Mouse (Mus musculus) B cell, adult 2 months (primary cell): Measurements from ENCODE around the gene Ovol2.
A peak's percentile ranks its signal among the peaks of the same experiment; 100 is the strongest.
"Not testable (repeated sequence)": the region's sequence is repeated elsewhere in the genome, so short reads cannot be mapped to it uniquely, and the experiment has no call there.

Source experiments
- DNase-seq, 2 experiments: peaks; one replicate each; pipeline ENCODE4 v3.0.0; 2022

Gene Ovol2

DNA sequence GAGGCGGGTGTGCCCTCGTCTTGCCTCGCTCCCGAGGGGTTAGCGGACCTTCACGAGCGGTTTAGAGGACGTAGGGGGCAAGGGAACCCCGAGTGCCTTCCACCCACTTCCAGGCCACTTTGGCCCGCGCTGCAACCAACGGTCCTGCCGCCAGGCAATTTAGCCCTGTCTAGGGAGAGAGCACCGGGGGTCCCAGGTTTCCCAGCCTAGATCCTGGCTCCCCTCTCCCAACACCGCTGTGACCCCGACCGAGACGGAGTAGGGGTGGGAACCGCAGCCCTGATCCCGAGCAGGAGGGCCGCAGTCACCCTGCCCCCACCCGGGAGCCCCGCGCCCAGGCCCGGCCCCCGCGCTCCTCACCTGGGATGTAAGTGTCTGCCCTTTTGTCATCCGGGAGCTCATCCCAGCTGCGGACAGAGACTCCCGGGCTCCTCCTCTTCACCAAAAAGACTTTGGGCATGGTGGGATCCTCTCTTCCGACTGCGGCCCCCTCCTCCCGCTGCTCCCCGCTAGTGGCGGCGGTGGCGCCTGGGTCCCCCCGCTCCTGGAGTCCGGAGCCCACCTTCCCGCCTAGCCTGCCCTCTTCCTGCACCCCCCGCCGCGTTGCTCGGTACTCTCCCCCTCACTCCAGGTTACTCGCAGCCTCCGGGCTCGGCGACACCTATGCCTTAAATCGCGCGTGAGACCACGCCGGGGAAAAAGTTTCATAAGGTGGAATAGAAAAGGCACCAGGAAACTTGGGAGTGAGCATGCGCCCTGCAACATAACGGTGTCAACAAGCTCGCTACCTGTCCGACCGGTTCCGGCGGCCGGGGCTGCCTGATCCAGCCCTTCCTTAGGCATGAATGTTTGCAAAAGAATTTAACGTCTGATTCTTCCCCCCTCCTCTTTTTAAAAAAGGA lies at the start of gene Ovol2:
TSS of gene Ovol2 (minus strand) at position 746 of the 902 bp plus-strand sequence.
- peak; percentile 21 for DNase-seq

DNA sequence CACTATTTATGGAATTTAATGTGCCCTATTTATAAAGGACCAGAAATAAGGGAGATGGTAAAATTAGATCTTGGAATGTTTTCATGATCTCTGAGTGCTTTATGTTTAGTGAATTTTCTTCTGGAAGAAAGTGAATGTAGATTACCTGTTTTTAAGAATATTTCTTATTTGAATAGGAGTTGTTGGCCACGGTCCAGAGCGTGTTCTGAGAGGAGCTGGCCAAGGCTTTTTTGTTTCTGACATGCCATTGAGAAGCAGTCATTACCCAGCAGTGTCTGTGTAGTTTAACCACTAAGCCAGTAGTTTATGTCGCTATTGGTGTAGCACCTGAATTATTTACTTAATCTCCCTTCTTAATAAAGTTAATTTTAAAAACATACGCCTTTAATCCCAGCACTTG lies 49.8 kb upstream of the Ovol2 start:
- DNase-seq = no peak

DNA sequence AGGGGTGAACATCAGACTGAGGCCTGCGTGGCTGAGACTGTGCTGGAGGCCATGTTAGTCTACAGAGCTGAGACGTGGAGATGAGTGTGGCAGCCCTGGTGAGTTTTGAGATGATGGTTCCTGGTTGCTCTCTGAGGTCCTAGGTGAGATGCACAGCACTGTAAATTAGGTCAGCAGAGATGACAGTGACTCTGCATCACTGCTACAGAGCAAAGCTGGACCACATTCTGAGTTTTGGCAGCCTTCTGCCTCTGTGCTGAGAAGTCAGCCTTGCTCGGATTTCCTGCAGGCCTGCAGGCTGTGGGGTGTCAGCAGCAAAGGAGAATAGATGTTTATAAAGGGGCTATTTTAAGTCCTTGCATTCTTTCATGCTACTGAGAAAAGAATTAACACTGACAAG lies 49.3 kb upstream of the Ovol2 start:
- no peak for DNase-seq

DNA sequence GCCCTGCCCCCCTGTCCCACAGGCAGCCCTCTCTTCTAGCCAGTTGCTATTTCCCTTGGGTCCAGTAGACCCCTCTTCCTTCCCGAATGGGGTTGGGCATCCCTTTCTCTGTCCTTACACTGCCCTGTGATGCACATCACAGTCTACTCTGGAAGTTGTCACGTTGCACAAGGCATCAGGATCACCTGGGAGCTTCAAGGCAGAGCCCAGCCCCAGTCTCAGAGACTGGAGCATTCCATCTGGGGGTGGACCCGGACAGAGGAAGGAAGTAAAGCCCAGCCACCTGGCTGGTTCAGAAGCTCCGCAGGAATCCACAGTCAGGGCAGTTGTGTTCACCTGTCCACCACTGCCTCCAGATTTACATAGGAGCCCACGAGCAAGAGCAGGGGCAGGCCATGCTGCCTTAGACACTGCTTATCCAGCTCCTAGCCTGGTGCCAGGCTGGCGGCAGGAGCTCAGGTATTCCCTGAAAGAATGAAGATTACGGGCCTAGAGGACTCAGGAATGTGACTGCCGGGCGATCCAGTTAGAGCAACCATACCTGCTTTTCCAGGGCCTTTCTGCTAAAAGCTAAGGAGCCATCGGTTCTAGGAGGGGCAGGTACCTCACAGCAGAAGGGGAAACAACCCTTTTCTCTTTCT lies 43.2 kb upstream of the Ovol2 start:
- DNase-seq = no peak

DNA sequence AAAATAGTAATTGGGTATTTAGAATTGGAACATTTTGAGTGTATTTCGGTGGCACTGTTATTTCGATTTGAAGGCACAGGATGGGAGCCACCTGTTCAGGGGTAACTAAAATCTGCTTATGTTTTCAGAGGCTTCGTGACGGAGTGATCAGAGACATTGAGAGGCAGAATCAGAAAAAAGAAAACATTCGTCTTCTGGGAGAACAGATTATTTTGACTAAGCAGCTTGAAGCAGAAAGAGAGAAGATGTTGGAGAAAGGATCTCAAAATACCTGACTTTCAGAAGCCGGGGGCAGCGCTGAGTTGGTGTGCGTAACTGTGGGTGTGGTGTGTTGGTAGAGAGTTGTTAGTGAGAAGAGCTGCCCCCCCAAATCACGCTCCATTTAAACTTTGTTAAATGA lies 41.1 kb upstream of the Ovol2 start:
- DNase-seq = no peak

DNA sequence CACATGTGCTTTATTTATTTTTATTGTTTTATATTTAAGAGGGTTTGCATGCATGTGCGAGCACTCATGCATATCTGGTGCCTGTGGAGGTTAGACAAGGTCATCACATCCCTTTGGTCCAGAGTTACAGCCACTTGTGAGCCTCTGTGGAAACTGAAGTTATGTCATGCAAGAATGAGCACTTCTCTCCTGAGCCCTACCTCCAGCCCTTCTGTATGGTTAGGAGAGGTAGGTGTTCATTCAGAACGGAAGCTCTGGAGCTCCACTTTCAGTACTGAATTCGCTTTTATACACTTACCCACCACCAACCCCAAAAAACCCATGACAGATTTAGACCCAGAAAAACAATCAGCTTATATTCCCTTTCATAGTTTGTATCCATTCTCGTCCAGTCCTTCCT lies 39.6 kb upstream of the Ovol2 start:
- DNase-seq = no peak

DNA sequence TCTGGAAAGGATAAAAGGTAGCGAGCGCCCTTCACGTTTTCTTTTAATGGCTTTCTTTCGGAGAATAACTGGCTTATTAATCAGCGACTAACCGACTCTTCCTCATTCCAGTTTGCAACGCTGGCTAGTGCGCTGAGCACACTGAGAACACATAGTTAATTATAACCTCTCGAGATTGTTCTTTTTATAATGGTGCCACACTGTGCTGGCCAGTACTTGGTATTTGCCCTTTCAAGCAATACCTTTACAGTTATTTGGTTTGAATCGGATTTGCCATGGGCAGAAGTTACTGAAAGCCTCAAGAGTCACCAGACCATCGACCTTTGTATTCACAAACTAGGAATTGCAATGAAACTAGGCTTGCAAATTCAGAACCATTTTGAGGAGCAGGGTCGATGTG lies 37.6 kb upstream of the Ovol2 start:
- no peak for DNase-seq

DNA sequence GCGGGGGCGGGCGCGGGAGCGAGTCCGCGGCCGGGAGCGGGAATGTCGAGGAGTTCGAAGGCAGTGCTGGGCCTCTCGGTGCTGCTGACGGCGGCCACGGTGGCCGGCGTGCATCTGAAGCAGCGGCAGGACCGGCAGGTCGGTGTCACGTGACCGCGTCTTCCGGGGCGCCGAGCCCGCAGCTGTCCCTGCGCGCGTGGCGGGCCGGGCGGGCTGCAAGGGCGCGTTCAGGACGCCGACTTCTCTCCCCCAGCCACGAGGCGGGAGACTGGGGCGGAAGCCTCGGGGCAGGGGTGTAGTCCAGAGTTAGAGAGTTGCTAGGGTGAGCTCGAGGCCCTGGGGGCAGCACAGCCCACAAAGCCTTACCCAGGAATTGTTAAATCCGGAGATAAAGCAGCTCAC lies 37.1 kb upstream of the Ovol2 start:
- no peak for DNase-seq

DNA sequence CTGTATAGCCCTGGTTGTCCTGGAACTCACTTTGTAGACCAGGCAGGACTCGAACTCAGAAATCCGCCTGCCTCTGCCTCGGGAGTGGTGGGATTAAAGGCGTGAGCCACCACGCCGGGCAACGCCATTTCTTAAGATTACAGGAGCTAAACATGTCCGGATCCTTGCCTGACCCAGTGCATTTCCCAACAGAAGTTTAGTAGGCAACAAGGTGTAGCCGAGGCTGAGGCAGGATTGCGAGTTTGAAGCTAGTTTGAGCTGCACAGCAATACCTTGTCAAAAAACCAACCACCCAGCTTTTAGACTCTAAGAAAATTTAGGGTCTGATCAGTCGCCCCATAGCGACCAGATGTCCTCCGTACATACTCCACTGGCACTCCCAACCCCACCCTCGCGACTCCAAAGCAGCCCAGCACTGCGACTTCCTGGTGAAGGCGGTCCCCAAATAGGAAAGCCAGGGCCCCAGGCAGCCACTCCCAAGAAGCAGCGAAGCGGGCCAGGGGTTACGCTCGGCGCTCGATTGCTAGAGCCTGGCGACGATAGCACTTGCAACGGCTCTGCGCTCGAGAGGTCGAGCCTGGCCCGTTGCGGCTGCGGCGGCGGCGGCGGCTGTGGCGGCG lies 36.6 kb upstream of the Ovol2 start, which contains the start of the genes Kat14 and Pet117:
TSS of gene Kat14 (plus strand) at position 584 of the 620 bp plus-strand sequence.
TSS of gene Pet117 (plus strand) at position 597 of the 620 bp plus-strand sequence.
- peak; percentile 90 to 91 for DNase-seq

DNA sequence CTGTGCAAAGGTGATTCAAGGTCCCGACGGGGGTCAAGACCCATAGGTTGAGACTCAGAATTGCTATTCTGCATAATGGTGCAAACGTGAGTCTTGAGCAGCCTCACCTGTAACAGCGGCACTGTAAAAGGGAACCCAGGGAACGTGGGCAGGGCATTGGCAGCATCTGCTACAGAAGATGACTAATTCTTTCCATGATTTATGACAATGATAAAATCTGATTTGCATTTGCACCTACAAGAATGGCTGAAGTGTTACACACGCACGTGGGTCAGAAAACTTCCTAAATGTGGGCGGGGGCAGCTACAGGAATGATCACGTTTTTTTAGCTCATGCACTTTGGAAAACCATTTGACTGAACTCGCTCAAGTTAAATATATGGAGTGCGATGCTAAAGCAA lies 20.9 kb upstream of the Ovol2 start:
- no peak for DNase-seq

DNA sequence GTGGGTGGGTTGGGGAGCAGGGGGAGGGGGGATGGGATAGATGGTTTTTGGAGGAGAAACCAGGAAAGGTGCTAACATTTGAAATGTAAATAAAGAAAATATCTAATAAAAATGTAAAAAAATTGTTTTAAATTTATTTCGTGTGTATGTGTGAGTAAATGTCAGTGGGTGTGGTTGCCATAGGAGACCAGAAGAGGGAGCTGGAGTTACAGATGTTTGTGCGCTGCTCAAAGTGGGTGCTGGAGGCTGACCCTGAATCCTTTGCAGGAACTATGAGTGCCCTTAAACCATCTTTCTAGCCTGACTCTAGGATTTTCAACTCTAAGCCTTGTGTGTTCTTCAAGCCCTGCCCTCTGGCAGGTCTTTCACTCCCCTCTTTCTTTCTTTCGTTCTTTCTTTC lies 16.6 kb upstream of the Ovol2 start:
- DNase-seq = peak in 1 of 2 experiments; percentile 7

DNA sequence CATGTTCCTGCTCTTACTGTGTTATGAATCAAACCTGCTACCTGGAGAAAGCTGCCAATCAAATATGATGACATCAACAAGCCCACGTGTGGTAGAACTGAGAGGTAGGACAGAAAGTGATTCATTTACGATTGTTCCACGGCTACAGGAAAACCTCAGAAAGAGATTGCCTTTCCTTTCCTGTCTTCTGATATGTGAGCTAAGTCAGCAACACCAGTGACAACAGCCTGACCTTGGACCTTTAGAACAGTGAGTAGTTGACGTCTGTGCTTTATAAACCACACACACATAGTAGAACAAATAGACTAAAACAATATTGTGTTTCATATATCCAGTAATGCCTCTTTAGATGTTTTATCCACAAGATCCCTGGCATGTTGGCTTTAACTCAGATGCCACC lies 11.2 kb upstream of the Ovol2 start:
- no peak for DNase-seq

DNA sequence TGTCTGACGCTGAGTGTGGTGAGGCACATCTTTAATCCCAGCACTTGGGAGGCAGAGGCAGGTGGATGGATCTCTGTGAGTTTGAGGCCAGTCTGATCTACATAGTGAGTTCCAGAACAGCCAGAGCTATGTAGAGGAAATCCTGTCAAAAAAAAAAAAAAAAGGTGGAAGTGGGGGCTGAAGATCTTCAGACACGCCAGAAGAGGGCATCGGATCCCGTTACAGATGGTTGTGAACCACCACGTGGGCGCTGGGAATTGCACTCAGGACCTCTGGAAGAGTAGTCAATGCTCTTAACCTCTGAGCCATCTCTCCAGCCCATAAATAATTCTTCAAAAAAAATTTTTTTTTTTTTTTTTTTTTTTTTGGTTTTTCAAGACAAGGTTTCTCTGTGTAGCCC lies 6.2 kb upstream of the Ovol2 start:
- DNase-seq = not testable (repeated sequence)

DNA sequence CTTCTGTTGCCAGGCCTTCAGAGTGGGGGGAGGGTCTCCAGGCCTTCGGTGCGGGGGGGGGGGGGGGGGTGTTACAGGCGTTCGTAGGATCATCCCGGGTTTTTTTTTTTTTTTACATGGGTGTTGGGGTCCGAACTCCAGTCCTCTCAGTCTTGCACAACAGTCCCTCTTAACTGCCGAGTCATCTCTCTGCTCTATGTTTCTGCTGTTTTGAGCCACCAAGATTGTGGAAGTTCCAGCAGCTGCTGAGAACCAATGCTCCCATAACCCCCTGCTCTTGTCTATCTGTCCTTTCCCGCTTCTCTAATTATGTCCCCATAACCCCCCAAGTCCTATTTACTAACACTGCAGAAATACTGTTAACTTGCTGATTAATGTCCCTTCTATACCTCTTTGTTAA lies 5.8 kb upstream of the Ovol2 start:
- DNase-seq = no peak

DNA sequence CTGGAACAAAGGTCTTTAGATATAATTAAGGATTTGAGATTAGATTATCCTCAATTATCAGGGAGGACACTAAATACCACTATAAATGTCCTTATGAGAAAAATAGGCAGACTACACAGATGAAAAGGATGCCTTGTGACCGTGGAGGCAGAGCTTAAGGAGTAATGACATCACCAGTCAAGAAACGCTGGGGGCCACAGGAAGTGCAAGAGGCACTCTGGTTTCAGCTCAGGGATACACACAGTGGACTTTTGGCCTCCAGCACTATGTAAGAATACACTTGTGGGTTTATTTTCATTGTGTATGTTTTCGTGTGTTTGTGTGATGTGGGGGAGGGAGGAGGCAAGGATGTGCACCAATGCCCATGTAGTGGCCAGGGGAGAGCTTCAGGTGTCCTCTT lies 5.3 kb upstream of the Ovol2 start:
- DNase-seq = no peak

DNA sequence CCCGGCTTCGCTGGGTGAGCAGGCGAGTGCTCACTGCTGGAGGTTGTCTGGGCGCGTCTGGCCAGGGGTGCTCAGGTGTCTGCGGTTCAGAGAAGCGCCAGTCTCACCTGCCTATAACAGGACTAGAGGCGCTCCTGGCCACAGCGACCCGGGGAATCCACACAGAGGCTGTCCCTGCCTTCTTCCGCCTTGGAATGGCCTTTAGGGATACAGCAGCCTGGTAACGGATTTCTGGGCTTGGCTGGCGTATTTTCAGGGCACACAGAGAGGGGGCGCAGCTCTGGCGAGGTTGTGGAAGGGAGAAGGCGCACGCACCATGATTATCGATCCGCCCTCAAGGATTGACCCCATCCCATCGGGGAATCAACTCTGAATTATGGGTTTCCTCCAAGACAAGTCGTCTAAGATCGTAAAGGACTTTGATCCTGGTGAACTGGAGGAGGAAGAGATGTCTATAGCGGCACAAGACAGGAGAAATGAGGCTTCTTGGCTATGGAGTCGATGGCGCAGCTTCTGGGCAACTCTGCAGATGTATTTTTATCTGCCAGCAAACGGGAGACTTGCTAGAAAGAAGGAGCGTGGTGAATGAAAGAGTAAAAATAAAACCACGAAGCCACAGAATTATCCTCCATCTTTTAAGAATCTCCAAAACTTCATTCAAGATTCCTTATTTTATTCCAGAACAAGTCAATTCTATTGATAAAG lies 1.3 kb upstream of the Ovol2 start:
- no peak for DNase-seq

DNA sequence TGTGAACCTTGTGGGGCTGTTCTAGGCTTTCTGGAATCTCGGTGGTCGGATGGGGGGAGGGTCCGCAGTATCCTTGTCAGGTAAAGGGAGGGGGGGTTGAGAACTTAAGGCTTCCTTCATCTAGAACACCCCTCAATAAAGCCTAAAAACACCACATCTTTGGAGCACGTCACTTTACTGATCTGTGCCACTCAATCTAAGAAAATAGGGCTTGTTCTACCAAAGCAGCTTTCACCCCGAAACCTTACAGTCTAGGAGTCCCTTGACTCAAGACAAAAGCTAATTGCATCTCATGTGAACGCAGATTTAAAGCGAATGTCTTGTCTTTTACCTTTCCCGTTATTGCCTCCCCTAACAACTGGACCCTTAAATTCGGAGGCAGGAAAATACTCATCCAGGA lies 540 bp upstream of the Ovol2 start:
- no peak for DNase-seq

DNA sequence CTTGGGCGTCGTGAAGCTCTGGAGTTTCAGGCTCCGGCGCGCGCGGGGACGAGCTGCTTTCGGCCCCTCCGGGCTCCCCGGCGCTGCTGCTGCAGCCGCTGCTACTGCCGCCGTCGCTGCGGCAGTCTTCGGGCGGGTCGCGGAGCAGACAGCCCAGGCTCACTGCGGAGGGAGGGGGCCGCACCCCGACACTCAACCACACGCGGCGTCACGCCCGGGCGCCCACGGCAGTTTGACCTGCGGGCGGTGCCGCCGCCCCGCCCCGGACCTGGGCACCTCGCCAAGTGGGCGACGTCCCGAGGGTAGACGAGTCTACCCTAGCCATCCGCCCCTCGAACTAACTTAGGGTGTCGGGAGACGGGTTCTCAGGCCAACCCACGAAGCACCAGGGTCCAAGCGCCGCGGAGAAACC lies 980 bp downstream of the Ovol2 start:
- DNase-seq = peak; percentile 29 to 38

DNA sequence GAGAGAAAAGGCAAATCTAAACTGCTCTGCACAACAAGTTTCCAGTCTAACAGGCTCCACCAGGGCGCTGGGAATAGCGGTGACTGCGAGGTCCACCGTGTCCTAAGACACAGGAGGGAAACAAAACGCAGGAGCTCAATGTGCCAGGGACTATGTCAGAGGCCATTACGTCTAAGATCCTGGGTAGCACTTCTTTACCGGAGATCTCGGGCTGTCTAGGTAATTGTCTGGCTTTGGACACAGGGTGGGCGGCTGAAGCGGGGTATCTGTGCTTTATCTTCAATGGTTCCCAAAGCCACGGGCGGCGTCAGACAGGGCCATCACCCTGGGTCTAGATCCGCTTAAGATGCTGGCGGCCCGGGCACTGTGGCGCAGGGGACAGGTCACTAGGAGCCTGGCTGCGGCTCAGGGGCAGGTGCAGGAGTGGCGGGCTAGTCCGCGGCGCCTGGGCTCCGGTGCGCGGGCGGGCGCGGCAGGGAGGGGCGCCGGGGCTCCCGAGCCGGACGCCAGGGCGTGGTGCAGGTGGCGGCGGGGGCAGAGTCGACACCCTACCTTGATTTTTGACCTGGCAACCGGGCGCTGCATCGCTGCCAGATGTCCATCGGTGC lies 1.5 kb downstream of the Ovol2 start:
- no peak for DNase-seq

DNA sequence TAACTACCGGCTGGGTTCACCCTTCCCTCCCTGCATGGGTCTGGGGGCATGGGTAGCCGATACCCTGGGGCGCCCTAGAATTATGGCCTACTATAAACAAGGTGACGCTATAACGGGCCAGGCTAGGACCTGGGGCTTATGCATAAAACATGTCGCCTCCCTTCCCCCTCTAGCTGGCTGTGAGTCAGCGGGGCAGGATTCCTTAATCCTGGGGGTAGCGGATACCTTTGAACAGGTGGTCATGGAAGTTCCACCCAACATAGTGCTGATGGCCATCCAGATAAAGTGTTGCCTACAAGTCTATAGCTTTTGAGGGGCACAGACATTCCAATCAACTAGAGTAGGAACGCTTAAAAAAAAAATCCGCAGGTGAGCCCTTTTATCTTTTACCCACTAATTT lies 2.0 kb downstream of the Ovol2 start:
- DNase-seq = peak; percentile 10 to 19

DNA sequence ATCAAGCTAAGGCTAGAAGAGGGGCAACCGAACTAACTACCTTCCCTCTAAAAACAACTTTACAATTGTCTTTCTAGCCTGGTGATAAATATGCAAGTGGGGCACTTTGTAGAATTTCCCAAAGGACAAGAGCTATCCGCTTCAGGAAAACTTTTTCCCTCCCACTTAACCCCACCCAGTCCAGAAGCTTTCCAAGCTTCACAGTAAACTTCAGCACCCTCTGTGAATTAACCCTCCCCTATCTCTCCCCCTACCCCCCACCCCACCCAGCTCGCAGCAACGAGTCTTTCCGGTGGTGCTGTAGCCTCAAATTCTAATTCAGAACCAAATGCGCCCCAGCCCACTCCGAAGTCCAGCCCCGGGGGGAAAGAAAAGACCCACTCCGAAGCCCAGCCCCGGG lies 2.5 kb downstream of the Ovol2 start:
- no peak for DNase-seq

DNA sequence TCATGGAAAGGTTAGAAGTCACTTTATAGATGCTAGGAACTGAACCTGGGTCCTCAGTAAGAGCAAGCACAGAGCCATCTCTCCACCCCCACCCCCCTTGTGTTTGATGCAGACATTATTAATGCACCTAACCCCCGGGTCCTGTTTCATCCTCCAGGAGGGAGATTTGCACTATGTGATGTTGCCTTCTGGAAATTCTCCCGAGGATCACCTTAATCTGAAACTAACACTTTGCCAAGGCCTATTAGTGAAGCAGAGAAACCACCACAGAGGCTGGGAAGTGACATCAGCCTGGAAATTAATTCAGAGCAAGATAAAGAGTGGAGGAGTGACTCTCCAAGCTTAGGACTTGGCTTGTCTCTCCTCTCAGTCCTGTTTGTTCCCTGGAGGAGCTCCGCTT lies 7.7 kb downstream of the Ovol2 start:
- DNase-seq = no peak

DNA sequence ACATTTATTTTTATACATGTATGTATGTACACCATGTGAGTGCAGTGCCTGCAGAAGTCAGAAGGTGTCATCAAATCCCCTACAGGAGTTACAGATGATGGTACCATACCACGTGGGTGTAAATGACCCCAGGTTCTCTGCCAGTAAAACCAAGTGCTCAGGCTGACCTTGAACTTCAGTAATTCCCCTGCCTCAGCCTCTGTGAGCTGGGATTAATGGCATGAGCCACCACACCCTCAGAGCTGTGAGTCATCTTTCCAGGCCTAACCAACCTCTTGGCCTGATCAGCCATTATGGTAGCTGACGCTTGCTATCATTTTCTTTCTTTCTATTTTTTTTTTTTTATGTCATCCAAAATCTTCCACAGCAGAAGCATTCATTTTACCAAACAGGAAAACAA lies 20.6 kb downstream of the Ovol2 start:
- no peak for DNase-seq
